Mouse (Mus musculus) embryonic fibroblast, embryonic 13.5 days (primary cell): ENCODE measurements around the gene Slc16a11. TPM values are rescaled to one million over a fixed set of nuclear protein-coding genes. Genes with fewer than 3 reads are reported as not detected.

Experiments used
- H3K27ac ChIP-seq: 2 replicates; pipeline ENCODE4 v1.5.1; 2012; ENCODE audit warnings: low read length, control low read depth, inconsistent platforms; ENCODE audit not compliant: insufficient read depth
- H3K4me1 ChIP-seq: 2 replicates; pipeline ENCODE4 v1.6.1; 2011; ENCODE audit warnings: low read length; ENCODE audit not compliant: control insufficient read depth, insufficient read depth
- H3K4me3 ChIP-seq: 2 replicates; pipeline ENCODE4 v1.5.1; 2011; ENCODE audit warnings: mild to moderate bottlenecking, control low read depth, low read length; ENCODE audit not compliant: insufficient read depth
- CTCF ChIP-seq: IDR thresholded peaks from 2 replicates; pipeline ENCODE4 v1.5.1; 2011; ENCODE audit warnings: mild to moderate bottlenecking, control low read depth, low read length, moderate library complexity, borderline replicate concordance; ENCODE audit not compliant: insufficient read depth
- POLR2A ChIP-seq: IDR thresholded peaks from 2 replicates; pipeline ENCODE4 v1.6.1; 2011; ENCODE audit warnings: low read depth, mild to moderate bottlenecking, control low read depth, low read length, moderate library complexity
- polyA plus RNA-seq: library from polyadenylated mRNA; stranded (reverse); fragments of >200 nt; gene quantifications from 2 replicates; pipeline ENCODE4 v1.2.4, GENCODE M21; 2011; ENCODE audit warnings: low read depth; ENCODE audit not compliant: missing spikeins, insufficient read length

The Slc16a11 gene
- polyA plus RNA-seq, 1 experiment, result 2.2 TPM

GRCm38 (mm10) chr11:70178756-70179155 is 33.8 kb upstream of the Slc16a11 start:
- no peak overlapping the region for H3K4me3 ChIP-seq
- H3K27ac ChIP-seq, result no peak overlapping the region
- H3K4me1 ChIP-seq, result no peaks in the 10 kb centered on the region
- no peak for TF ChIP-seq CTCF
- TF ChIP-seq POLR2A, result no peak

GRCm38 (mm10) chr11:70179401-70179800 is 33.2 kb upstream of the Slc16a11 start:
- no peak overlapping the region for H3K4me3 ChIP-seq
- H3K27ac ChIP-seq, result no peak overlapping the region
- no peaks in the 10 kb centered on the region for H3K4me1 ChIP-seq
- TF ChIP-seq POLR2A (no peak), CTCF (no peak; the same call in 1 of the 2 replicates)

GRCm38 (mm10) chr11:70180496-70180895 is 32.1 kb upstream of the Slc16a11 start:
- TF ChIP-seq POLR2A (no peak), CTCF (no peak)
- no peaks in the 10 kb centered on the region for H3K4me1 ChIP-seq
- H3K27ac ChIP-seq, result no peak overlapping the region
- no peak overlapping the region for H3K4me3 ChIP-seq

- TF ChIP-seq POLR2A (no peak), CTCF (no peak)
- no peak overlapping the region for H3K27ac ChIP-seq
- H3K4me3 ChIP-seq, result no peak overlapping the region
- 0 out of 2 replicates have a peak, but pooled peaks cover 3% of the 10 kb centered on the region for H3K4me1 ChIP-seq
Measured at GRCm38 (mm10) chr11:70185120-70185519, 27.4 kb upstream of the Slc16a11 start.

GRCm38 (mm10) chr11:70189319-70190134 is 23.0 kb upstream of the Slc16a11 start:
- peak overlapping the region; percentile 68 for H3K27ac ChIP-seq
- no peak overlapping the region for H3K4me3 ChIP-seq
- H3K4me1 ChIP-seq, result peaks cover 28% of the 10 kb centered on the region
- TF ChIP-seq POLR2A (no peak), CTCF (no peak)

- H3K27ac ChIP-seq, result peak overlapping the region; percentile 91
- TF ChIP-seq POLR2A (no peak), CTCF (no peak)
- H3K4me3 ChIP-seq, result no peak overlapping the region
- H3K4me1 ChIP-seq, result peaks cover 28% of the 10 kb centered on the region
Measured at GRCm38 (mm10) chr11:70191188-70191587, 21.4 kb upstream of the Slc16a11 start.

- TF ChIP-seq CTCF, result no peak
- TF ChIP-seq POLR2A, result no peak
- peak overlapping the region; percentile 91 for H3K27ac ChIP-seq
Measured at GRCm38 (mm10) chr11:70192157-70192556, 20.4 kb upstream of the Slc16a11 start.

GRCm38 (mm10) chr11:70193354-70194285 is 18.9 kb upstream of the Slc16a11 start:
- Histone ChIP-seq H3K27ac (peak overlapping the region; percentile 95), H3K4me3 (no peak overlapping the region), H3K4me1 (peaks cover 32% of the 10 kb centered on the region)
- TF ChIP-seq POLR2A (no peak), CTCF (no peak)

More at GRCm38 (mm10) chr11:70192157-70192556, 20.4 kb upstream of the Slc16a11 start:
- H3K4me1 ChIP-seq, result peaks cover 28% of the 10 kb centered on the region
- H3K4me3 ChIP-seq, result no peak overlapping the region

GRCm38 (mm10) chr11:70198332-70198731 is 14.2 kb upstream of the Slc16a11 start:
- no peak for TF ChIP-seq CTCF
- no peak for TF ChIP-seq POLR2A
- peaks cover 18% of the 10 kb centered on the region for H3K4me1 ChIP-seq
- peak overlapping the region; percentile 98; the same call in 1 of the 2 replicates for H3K27ac ChIP-seq
- no peak overlapping the region for H3K4me3 ChIP-seq

- Histone ChIP-seq H3K4me1 (peaks cover 11% of the 10 kb centered on the region), H3K27ac (peak overlapping the region; percentile 74; the same call in 1 of the 2 replicates), H3K4me3 (no peak overlapping the region)
- no peak for TF ChIP-seq CTCF
- no peak for TF ChIP-seq POLR2A
Measured at GRCm38 (mm10) chr11:70199107-70199506, 13.4 kb upstream of the Slc16a11 start.
